Mouse (Mus musculus) hindbrain, embryonic 16.5 days (tissue): ENCODE data around the gene Abhd17c. TPM values are rescaled to one million over a fixed set of nuclear protein-coding genes. Genes with fewer than 3 reads are reported as not detected.
"Not testable (repeated sequence)": the region's sequence is repeated elsewhere in the genome, so short reads cannot be mapped to it uniquely, and the experiment has no call there.

ENCODE experiments used
- ATAC-seq: fragments of 200-750 bp; cut with Nextera tagmentation; 2 replicates; pipeline ENCODE4 v1.8.0; 2017; ENCODE audit warnings: moderate TSS enrichment, moderate library complexity
- H3K27ac ChIP-seq: fragments of 300-500 bp; sonication (generic); 2 replicates; pipeline ENCODE4 v1.5.1; 2014; ENCODE audit warnings: low read depth, mild to moderate bottlenecking, control low read depth, low read length, moderate library complexity
- H3K27me3 ChIP-seq: fragments of 300-500 bp; sonication (generic); replicated peaks from 2 replicates; pipeline ENCODE4 v1.6.1; 2014; ENCODE audit warnings: low read length; ENCODE audit not compliant: control insufficient read depth, insufficient read depth
- H3K36me3 ChIP-seq: fragments of 300-500 bp; sonication (generic); 2 replicates; pipeline ENCODE4 v1.6.1; 2014; ENCODE audit warnings: mild to moderate bottlenecking, low read length, moderate library complexity, mixed read lengths; ENCODE audit not compliant: control insufficient read depth, insufficient read depth
- H3K4me1 ChIP-seq: fragments of 300-500 bp; sonication (generic); 2 replicates; pipeline ENCODE4 v1.6.1; 2014; ENCODE audit warnings: low read depth, low read length; ENCODE audit not compliant: control insufficient read depth, insufficient read depth
- H3K4me2 ChIP-seq: fragments of 300-500 bp; sonication (generic); 2 replicates; pipeline ENCODE4 v1.6.1; 2014; ENCODE audit warnings: mild to moderate bottlenecking, low read length, control low read depth, moderate library complexity
- H3K4me3 ChIP-seq: fragments of 300-500 bp; sonication (generic); 2 replicates; pipeline ENCODE4 v1.5.1; 2014; ENCODE audit warnings: mild to moderate bottlenecking, low read length, control low read depth, moderate library complexity
- H3K9ac ChIP-seq: fragments of 300-500 bp; sonication (generic); 2 replicates; pipeline ENCODE4 v1.6.1; 2014; ENCODE audit warnings: low read depth, mild to moderate bottlenecking, control low read depth, low read length, moderate library complexity
- H3K9me3 ChIP-seq: fragments of 300-500 bp; sonication (generic); 2 replicates; pipeline ENCODE4 v1.6.1; 2014; ENCODE audit warnings: mild to moderate bottlenecking, low read length, moderate library complexity; ENCODE audit not compliant: control insufficient read depth
- WGBS: fragments of 180-500 bp; shearing (Covaris S2); extraction: QIAGEN DNeasy Blood & Tissue Kit; methylation state at CpG from one replicate; pipeline ENCODE4 v1.1.7; 2014; 5-methylcytosine and 5-hydroxymethylcytosine counted together
- polyA plus RNA-seq: library from polyadenylated mRNA; unstranded; fragments of >200 nt; fragmentation: Nextera tagmentation; extraction: Ambion mirVana; gene quantifications from 2 replicates; pipeline ENCODE4 v1.2.1, GENCODE M21; 2015

The Abhd17c gene
- 10.3 and 14.2 TPM in 2 replicates for polyA plus RNA-seq

GRCm38 (mm10) chr7:84151001-84151959 is at the start of gene Abhd17c:
Gene Abhd17c (minus strand): TSS chr7:84151893.
- Histone ChIP-seq H3K9ac (peak within 1 kb of the TSS; percentile 95), H3K4me3 (peak within 1 kb of the TSS; percentile 86), H3K27me3 (no peaks in the 10 kb centered on the region), H3K4me1 (peaks cover 16% of the 10 kb centered on the region), H3K9me3 (no peaks in the 10 kb centered on the region), H3K27ac (peak within 1 kb of the TSS; percentile 95), H3K4me2 (peak within 1 kb of the TSS; percentile 88), H3K36me3 (no peaks in the 10 kb centered on the region)
- WGBS = under 1% methylated on average over 98 of the region's 109 CpGs
- peak; percentile 83 for ATAC-seq

GRCm38 (mm10) chr7:84197208-84197860 is 45.6 kb upstream of the Abhd17c start:
- no peak overlapping the region for H3K4me3 ChIP-seq
- 82% methylated on average over 6 of the region's 6 CpGs for whole genome bisulfite sequencing

GRCm38 (mm10) chr7:84196221-84196620 is 44.5 kb upstream of the Abhd17c start:
- Histone ChIP-seq H3K9ac (no peak overlapping the region), H3K27ac (no peak overlapping the region), H3K4me1 (no peaks in the 10 kb centered on the region), H3K36me3 (no peaks in the 10 kb centered on the region), H3K9me3 (no peaks in the 10 kb centered on the region), H3K27me3 (no peaks in the 10 kb centered on the region), H3K4me2 (no peak overlapping the region), H3K4me3 (no peak overlapping the region)
- no peak for ATAC-seq
- WGBS = 88% methylated on average over 6 of the region's 6 CpGs

More at GRCm38 (mm10) chr7:84197208-84197860, 45.6 kb upstream of the Abhd17c start:
- no peak overlapping the region for H3K27ac ChIP-seq
- no peaks in the 10 kb centered on the region for H3K27me3 ChIP-seq
- ATAC-seq = no peak
- H3K9ac ChIP-seq = no peak overlapping the region
- no peaks in the 10 kb centered on the region for H3K9me3 ChIP-seq
- no peak overlapping the region for H3K4me2 ChIP-seq
- H3K4me1 ChIP-seq = no peaks in the 10 kb centered on the region
- no peaks in the 10 kb centered on the region for H3K36me3 ChIP-seq

GRCm38 (mm10) chr7:84192256-84192655 is 40.6 kb upstream of the Abhd17c start:
- no peak overlapping the region for H3K4me3 ChIP-seq
- WGBS = 89% methylated on average over 3 of the region's 3 CpGs
- no peaks in the 10 kb centered on the region for H3K27me3 ChIP-seq
- H3K4me2 ChIP-seq = no peak overlapping the region
- no peaks in the 10 kb centered on the region for H3K9me3 ChIP-seq
- no peak for ATAC-seq
- H3K4me1 ChIP-seq = no peaks in the 10 kb centered on the region
- no peaks in the 10 kb centered on the region for H3K36me3 ChIP-seq
- no peak overlapping the region for H3K27ac ChIP-seq
- no peak overlapping the region for H3K9ac ChIP-seq

- Histone ChIP-seq H3K4me1 (no peaks in the 10 kb centered on the region), H3K4me2 (no peak overlapping the region), H3K36me3 (no peaks in the 10 kb centered on the region), H3K27ac (no peak overlapping the region), H3K9ac (no peak overlapping the region), H3K9me3 (no peaks in the 10 kb centered on the region), H3K27me3 (no peaks in the 10 kb centered on the region), H3K4me3 (no peak overlapping the region)
- WGBS = 88% methylated on average over 2 of the region's 2 CpGs
- ATAC-seq = no peak
Observed at GRCm38 (mm10) chr7:84191476-84191875, 39.8 kb upstream of the Abhd17c start.

GRCm38 (mm10) chr7:84188196-84188595 is 36.5 kb upstream of the Abhd17c start:
- no peaks in the 10 kb centered on the region for H3K27me3 ChIP-seq
- H3K36me3 ChIP-seq = no peaks in the 10 kb centered on the region
- no peak overlapping the region for H3K4me2 ChIP-seq
- ATAC-seq = no peak
- no peaks in the 10 kb centered on the region for H3K9me3 ChIP-seq
- no peak overlapping the region for H3K4me3 ChIP-seq
- H3K4me1 ChIP-seq = no peaks in the 10 kb centered on the region
- H3K27ac ChIP-seq = no peak overlapping the region
- no peak overlapping the region for H3K9ac ChIP-seq
- 77% methylated on average over 5 of the region's 5 CpGs for WGBS

- H3K27me3 ChIP-seq = no peaks in the 10 kb centered on the region
- H3K4me2 ChIP-seq = no peak overlapping the region
- WGBS = 75% methylated on average over 4 of the region's 4 CpGs
- no peak overlapping the region for H3K27ac ChIP-seq
- no peaks in the 10 kb centered on the region for H3K4me1 ChIP-seq
- H3K4me3 ChIP-seq = no peak overlapping the region
- no peak for ATAC-seq
- no peak overlapping the region for H3K9ac ChIP-seq
- H3K36me3 ChIP-seq = no peaks in the 10 kb centered on the region
- H3K9me3 ChIP-seq = no peaks in the 10 kb centered on the region
Observed at GRCm38 (mm10) chr7:84185196-84185595, 33.5 kb upstream of the Abhd17c start.

- Histone ChIP-seq H3K27me3 (no peaks in the 10 kb centered on the region), H3K36me3 (no peaks in the 10 kb centered on the region), H3K27ac (no peak overlapping the region), H3K4me2 (no peak overlapping the region), H3K9me3 (no peaks in the 10 kb centered on the region), H3K4me1 (no peaks in the 10 kb centered on the region), H3K4me3 (no peak overlapping the region), H3K9ac (no peak overlapping the region)
- WGBS = 81% methylated on average over 3 of the region's 3 CpGs
- ATAC-seq = no peak
Observed at GRCm38 (mm10) chr7:84184703-84185102, 33.0 kb upstream of the Abhd17c start.

GRCm38 (mm10) chr7:84178809-84179208 is 27.1 kb upstream of the Abhd17c start:
- not testable (repeated sequence) for H3K4me1 ChIP-seq, ATAC-seq, H3K4me3 ChIP-seq, H3K9ac ChIP-seq, H3K27me3 ChIP-seq, H3K9me3 ChIP-seq, H3K4me2 ChIP-seq, H3K36me3 ChIP-seq, H3K27ac ChIP-seq
- WGBS = 98% methylated on average over 2 of the region's 2 CpGs
